Mouse (Mus musculus): ENCODE measurements around the gene Gosr2.

DNA sequence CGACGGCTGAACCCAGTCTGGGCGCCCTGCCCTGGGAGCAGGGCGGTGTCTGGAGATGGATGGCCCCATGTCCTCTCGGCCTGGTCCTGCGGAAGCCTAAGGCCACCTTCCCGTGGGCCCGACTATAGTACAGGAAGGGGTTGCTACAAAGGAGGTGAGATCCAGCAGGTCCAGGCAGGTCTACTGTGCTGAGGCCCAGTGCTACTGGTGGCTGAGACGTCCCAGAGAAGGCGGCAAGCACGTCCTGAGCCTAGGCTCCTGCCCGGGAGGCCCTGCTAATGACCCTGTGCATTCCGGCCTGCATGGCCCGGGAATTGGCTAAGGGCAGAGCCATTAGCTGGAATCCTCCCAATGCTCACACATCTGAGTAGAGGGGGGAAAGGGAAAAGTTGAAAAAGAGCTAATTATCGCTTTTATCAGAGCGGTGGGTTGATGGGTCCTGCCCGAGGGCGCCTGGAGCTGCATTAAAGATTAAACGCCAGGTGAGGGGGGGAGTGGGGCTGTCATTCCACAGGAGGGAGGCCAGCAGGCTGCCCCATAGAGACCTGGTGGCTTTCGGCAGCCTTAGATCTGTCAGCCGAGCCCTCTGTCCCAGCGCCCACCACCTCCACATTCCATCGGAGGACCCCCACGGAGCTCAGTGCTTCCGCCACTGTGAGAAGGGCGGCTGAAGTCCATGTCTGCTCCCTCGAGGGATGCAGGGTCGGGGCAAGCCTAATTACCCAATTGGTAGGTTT is 14.3 kb upstream of the Gosr2 start:
- no peak for TF ChIP-seq CTCF (IDR thresholded peaks at IDR 0.05; ENCODE audit: low read depth)
- no peak for TF ChIP-seq EP300 (IDR thresholded peaks at IDR 0.05; ENCODE audit: low read depth)

Measured in liver, embryonic 14.5 days (tissue).